Mouse (Mus musculus): ENCODE data around the gene Rd3l. TPM values are rescaled to one million over a fixed set of nuclear protein-coding genes. Genes with fewer than 3 reads are reported as not detected.
A peak's percentile ranks its signal among the peaks of the same experiment; 100 is the strongest.

Rd3l gene
- not detected in 2 replicates for polyA plus RNA-seq (2015; fragmentation: Nextera tagmentation; extraction: Ambion mirVana)

DNA sequence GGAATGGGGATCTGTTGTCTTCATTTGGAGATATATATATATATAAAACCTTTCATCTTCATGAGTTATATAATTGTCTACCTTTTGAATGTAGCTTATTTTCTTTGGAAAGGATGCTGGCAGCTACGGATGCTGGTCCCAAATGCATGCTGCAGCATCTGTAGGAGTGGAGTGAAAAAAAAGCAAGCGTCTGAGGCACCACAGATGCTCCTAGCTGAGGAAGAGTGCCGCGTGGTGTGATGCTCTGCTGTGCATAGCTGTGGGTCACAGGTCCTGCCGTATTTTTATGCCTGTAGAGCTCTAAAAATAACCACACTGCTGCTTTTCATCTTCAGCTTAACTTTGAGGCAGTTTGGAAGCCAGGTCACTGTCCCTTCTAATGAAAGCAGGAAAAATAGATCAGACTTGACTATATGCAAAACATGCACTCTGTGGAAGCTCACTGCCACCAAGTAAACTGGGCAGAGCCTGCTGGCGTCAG lies at the start of gene Rd3l:
Rd3l (minus strand) TSS at position 431 of the 481 bp plus-strand sequence.
- no peaks in the 10 kb centered on the region for H3K27me3 ChIP-seq
- no peaks in the 10 kb centered on the region for H3K36me3 ChIP-seq
- H3K4me1 ChIP-seq: peaks cover 9% of the 10 kb centered on the region
- no peaks in the 10 kb centered on the region for H3K9me3 ChIP-seq
- ATAC-seq (ENCODE audit: borderline replicate concordance, extremely low read depth, low FRiP score, low TSS enrichment): no peak
- no peak within 1 kb of the TSS for H3K27ac ChIP-seq
- H3K4me3 ChIP-seq: no peak within 1 kb of the TSS
- H3K4me2 ChIP-seq: no peak within 1 kb of the TSS
- H3K9ac ChIP-seq: no peak within 1 kb of the TSS
- 45% methylated on average over 6 of the region's 6 CpGs for WGBS

DNA sequence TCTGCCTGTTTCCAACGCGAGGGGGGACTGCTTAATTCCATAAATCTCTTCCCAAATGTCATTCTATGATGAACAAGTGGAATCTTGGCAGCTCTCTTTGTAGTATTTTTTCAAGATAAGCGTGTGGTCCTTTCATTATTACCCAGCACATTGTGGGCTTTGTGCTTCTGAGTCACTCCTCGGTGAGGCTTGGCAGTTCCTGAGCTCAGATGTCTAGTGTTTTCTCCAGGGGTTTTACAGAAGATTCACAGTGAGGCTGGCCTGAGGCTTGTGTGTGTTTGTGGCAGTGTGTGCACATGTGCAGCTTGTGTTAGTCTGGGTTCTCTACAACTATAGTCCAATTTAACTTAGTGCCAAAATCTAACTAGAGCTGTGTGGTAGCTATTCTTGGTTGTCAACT lies 46.3 kb upstream of the Rd3l start:
- Histone ChIP-seq H3K9ac (no peak overlapping the region), H3K4me3 (no peak overlapping the region), H3K27me3 (no peaks in the 10 kb centered on the region), H3K9me3 (no peaks in the 10 kb centered on the region), H3K4me2 (no peak overlapping the region), H3K36me3 (no peaks in the 10 kb centered on the region), H3K27ac (no peak overlapping the region), H3K4me1 (no peaks in the 10 kb centered on the region)
- ATAC-seq (ENCODE audit: borderline replicate concordance, extremely low read depth, low FRiP score, low TSS enrichment): no peak
- 64% methylated on average over 4 of the region's 4 CpGs for WGBS

DNA sequence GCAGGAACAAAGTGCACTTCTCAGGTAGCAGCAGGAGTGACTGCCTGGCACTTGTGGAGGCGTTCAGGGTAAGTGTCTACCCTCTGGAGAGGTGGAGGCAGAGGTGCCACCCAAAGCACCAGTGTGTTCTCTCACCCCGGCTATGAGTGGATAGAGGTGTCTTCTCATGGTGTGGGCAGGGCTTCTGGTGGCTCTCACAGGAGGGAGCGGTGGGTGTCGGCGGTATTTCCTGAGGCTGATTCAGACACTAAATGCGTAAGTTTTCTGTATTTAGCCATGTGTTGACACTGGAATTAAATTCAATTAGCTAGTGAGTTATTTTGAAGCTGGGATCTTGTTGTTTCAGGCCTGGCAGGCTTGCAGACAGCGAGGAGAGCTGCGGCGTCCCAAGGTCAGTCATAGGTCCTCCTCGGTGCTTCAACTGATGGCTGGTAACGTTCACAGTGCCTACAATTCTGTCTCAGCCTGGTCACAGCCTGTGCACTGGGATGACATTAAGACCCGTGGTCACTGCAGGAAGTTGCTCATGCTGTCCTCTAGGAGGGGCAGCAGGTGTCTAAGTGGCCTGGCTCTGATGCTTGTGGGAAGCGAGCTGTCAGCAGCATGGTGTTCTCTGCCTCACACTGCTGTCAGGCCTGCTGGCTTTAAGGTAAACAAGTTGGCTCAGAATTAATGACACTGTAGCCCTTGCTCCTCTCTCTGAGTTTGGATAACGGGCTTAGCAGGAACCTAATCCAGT lies 45.0 kb upstream of the Rd3l start:
- WGBS: 53% methylated on average over 14 of the region's 14 CpGs
- no peaks in the 10 kb centered on the region for H3K4me1 ChIP-seq
- no peak for ATAC-seq (ENCODE audit: borderline replicate concordance, extremely low read depth, low FRiP score, low TSS enrichment)
- no peak overlapping the region for H3K4me2 ChIP-seq
- no peak overlapping the region for H3K9ac ChIP-seq
- H3K4me3 ChIP-seq: no peak overlapping the region
- H3K9me3 ChIP-seq: no peaks in the 10 kb centered on the region
- no peaks in the 10 kb centered on the region for H3K27me3 ChIP-seq
- no peaks in the 10 kb centered on the region for H3K36me3 ChIP-seq
- no peak overlapping the region for H3K27ac ChIP-seq

DNA sequence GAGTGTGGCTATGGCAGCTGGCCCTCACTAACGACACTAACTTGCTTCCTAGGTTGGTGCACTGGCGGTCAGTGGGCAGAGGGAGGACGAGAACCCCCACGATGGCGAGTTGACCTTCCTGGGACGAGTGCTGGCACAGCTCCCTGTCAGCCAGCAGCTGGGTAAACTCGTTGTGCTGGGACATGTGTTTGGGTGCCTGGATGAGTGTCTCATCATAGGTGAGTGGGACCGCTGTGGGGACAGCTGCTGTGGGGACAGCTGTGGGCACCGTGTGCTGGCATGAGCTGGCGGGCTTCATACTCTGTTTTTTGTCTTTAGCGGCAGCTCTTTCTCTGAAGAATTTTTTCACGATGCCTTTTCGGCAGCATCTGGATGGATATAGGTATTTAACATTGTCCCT lies 44.3 kb upstream of the Rd3l start:
- H3K36me3 ChIP-seq: no peaks in the 10 kb centered on the region
- no peak overlapping the region for H3K4me3 ChIP-seq
- H3K4me2 ChIP-seq: no peak overlapping the region
- no peaks in the 10 kb centered on the region for H3K9me3 ChIP-seq
- no peak overlapping the region for H3K9ac ChIP-seq
- no peak overlapping the region for H3K27ac ChIP-seq
- no peak for ATAC-seq (ENCODE audit: borderline replicate concordance, extremely low read depth, low FRiP score, low TSS enrichment)
- no peaks in the 10 kb centered on the region for H3K27me3 ChIP-seq
- WGBS: 75% methylated on average over 13 of the region's 13 CpGs
- no peaks in the 10 kb centered on the region for H3K4me1 ChIP-seq

DNA sequence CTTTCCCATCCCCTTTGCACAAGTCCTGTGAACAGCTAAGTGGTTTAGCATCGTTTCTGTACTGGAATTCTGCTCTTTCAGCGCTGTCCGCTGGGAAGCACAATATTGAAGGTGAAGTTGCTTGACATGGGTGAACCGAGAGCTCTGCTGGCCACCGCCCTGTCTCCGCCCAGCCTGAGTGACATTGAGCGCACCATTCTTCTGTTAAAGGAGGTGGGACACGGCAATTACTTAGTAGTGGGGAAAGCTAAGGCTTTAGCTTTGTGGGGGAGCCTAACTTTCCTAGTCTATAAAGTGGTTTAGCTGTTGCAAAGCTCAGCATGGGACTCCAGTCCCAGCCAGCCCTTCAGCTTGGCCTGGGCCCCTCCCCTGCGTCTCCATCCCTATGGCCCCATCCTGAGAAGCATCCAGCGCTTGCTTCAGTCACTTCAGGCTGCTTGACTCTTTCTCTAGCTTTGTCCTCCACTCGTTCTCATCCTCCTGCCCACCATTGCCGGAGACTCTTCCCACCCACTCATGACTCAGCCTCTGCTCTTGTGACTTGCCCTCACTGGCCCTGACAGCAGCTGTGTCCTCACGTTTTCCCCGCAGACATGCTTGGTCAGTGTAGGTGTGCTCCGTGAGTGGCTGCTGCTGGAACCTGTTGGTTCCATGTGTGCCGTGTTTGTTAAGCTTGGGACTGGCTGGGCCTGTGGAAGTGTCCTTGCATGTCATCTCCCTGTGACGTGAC lies 43.6 kb upstream of the Rd3l start:
- Histone ChIP-seq H3K36me3 (no peaks in the 10 kb centered on the region), H3K9ac (no peak overlapping the region), H3K4me1 (no peaks in the 10 kb centered on the region), H3K4me2 (no peak overlapping the region), H3K9me3 (no peaks in the 10 kb centered on the region), H3K27ac (no peak overlapping the region), H3K4me3 (no peak overlapping the region), H3K27me3 (no peaks in the 10 kb centered on the region)
- ATAC-seq (ENCODE audit: borderline replicate concordance, extremely low read depth, low FRiP score, low TSS enrichment): no peak
- 81% methylated on average over 17 of the region's 17 CpGs for WGBS

DNA sequence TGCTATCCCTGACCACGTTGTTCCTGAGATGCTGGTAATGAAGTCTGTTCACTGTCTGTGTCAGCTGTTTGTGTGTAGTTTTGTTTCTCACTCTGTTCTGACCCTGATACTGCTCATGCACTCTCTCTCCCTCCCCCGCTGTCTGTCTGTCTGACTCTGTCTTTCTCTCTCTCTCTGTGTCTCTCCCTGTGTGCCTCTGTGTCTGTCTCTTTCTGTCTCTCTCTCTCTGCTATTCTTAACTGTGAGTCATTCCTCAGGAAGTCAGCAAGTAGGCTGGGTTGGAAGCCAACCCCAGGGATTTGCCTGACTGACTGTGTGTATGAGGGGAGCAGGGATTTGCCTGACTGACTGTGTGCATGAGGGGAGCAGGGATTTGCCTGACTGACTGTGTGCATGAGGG lies 42.2 kb upstream of the Rd3l start:
- Histone ChIP-seq H3K27me3 (no peaks in the 10 kb centered on the region), H3K27ac (no peak overlapping the region), H3K4me3 (no peak overlapping the region), H3K36me3 (no peaks in the 10 kb centered on the region), H3K4me2 (no peak overlapping the region), H3K9me3 (no peaks in the 10 kb centered on the region), H3K9ac (no peak overlapping the region), H3K4me1 (no peaks in the 10 kb centered on the region)
- no peak for ATAC-seq (ENCODE audit: borderline replicate concordance, extremely low read depth, low FRiP score, low TSS enrichment)
- WGBS: 74% methylated on average over 2 of the region's 2 CpGs

DNA sequence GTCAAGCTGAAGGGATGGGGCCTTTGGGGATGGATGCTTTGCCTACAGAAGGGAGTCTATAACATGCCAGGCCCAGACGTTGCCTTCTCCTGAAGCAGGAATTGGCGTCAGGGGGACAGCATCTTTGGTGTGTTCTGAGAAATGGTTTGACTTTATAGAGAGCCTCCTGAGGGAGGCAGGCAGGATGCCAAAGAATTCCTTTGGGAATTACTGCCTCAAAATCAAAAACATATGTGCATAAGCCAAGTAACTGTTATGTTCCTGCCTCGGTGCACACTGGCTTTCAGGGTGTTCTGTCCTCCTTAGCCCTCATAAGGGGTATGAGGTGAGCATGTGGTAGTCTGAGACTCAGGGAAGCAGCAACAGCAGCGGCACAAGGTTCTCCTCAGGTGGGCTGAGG lies 35.2 kb upstream of the Rd3l start:
- Histone ChIP-seq H3K9ac (no peak overlapping the region), H3K4me3 (no peak overlapping the region), H3K4me1 (no peaks in the 10 kb centered on the region), H3K27me3 (no peaks in the 10 kb centered on the region), H3K9me3 (no peaks in the 10 kb centered on the region), H3K27ac (no peak overlapping the region), H3K4me2 (no peak overlapping the region), H3K36me3 (no peaks in the 10 kb centered on the region)
- 50% methylated on average over 4 of the region's 4 CpGs for WGBS
- ATAC-seq (ENCODE audit: borderline replicate concordance, extremely low read depth, low FRiP score, low TSS enrichment): no peak

DNA sequence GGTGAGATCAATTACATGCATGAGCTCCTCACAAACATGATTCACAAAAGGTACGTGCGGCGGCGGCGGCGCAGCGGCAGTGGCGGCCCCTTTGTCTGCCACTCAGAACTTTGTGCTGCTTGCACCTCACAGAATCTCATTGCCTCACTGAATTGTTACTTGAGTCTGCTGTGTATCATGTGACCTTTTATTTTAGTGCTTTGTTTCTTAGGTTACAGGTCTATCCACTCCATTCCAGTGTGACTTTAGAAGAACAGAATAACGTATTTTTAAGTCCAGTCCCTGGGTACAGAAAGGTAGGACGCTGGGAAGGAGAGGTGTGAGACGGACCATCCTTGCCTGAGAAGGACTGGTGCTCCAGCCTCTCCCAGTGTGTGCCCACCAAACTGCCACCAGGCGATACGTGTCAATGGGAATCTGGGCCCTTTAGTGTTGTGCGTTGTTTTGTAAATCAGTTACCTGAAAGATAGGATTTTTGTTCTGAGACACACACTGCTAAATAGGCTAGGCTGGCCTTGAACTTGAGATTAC lies 32.2 kb upstream of the Rd3l start:
- Histone ChIP-seq H3K9ac (no peak overlapping the region), H3K4me2 (peak overlapping the region; percentile 19; the same call in 1 of the 2 replicates), H3K36me3 (no peaks in the 10 kb centered on the region), H3K4me1 (no peaks in the 10 kb centered on the region), H3K27me3 (no peaks in the 10 kb centered on the region), H3K9me3 (no peaks in the 10 kb centered on the region), H3K27ac (no peak overlapping the region), H3K4me3 (no peak overlapping the region)
- no peak for ATAC-seq (ENCODE audit: borderline replicate concordance, extremely low read depth, low FRiP score, low TSS enrichment)
- WGBS: 39% methylated on average over 14 of the region's 14 CpGs

DNA sequence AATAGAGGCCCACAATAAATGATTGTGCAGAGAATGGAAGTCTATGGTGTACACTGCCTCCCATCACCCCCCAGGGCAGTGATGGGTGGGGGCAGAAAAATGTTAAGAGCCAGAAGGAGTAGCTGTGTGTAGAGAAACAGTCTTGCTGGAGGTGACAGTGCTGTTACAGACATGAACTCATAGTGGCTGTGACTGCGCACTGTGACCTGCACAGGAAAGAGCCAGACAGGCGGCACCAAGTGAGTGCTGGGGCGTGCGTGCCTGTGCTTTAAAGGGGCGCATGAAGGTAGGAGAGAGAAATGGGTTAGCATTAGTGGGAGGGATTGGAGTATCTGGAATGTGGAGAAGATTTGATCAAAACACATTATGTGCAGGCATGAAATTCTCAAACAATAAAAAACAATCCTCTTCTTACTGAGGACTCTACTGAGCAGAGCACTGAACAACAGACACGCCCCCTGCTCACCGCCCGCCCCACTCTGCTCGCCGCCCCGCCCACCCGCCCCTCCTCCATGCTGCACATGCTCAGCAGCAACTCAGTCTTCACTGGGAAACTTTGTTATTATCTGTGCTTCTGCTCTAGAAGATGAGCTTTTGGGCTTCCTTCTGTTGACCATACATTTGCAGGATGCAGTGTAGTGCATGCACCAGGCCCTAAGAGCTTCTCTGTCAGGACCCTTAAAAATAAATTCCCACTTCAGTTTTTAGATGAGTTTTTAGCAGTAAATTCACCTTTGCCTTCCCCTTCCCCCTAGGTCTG lies 31.6 kb upstream of the Rd3l start:
- Histone ChIP-seq H3K9ac (no peak overlapping the region), H3K27me3 (no peaks in the 10 kb centered on the region), H3K27ac (no peak overlapping the region), H3K4me3 (no peak overlapping the region), H3K4me2 (peak overlapping the region; percentile 19; the same call in 1 of the 2 replicates), H3K4me1 (no peaks in the 10 kb centered on the region), H3K36me3 (no peaks in the 10 kb centered on the region), H3K9me3 (no peaks in the 10 kb centered on the region)
- peak; percentile 55; the same call in 1 of the 2 replicates for ATAC-seq (ENCODE audit: borderline replicate concordance, extremely low read depth, low FRiP score, low TSS enrichment)
- 38% methylated on average over 12 of the region's 12 CpGs for WGBS

DNA sequence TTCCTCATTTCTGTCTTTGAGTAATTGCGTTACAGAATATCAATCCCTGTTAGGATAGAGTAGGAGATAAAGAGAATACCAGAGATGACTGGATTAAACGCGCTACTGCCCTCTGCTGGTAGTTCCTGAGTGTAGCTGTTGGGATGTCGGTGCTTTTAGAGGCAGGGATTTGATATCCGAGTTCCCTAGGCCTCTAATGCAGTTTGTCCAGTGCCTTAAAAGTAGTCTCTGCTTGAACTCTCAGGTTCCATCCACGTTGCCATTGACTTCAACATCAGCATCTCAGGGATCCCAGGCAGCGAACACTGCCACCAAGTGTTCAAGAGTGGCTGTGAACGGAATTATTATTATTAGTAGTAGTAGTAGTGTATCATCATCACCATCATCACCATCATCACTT lies 20.1 kb upstream of the Rd3l start:
- Histone ChIP-seq H3K36me3 (no peaks in the 10 kb centered on the region), H3K4me3 (no peak overlapping the region), H3K9me3 (no peaks in the 10 kb centered on the region), H3K4me2 (no peak overlapping the region), H3K27ac (no peak overlapping the region), H3K9ac (no peak overlapping the region), H3K27me3 (no peaks in the 10 kb centered on the region), H3K4me1 (no peaks in the 10 kb centered on the region)
- 0 out of 2 replicates have a peak, but pooled peaks have one; percentile 27 for ATAC-seq (ENCODE audit: borderline replicate concordance, extremely low read depth, low FRiP score, low TSS enrichment)
- WGBS: 20% methylated on average over 8 of the region's 8 CpGs

DNA sequence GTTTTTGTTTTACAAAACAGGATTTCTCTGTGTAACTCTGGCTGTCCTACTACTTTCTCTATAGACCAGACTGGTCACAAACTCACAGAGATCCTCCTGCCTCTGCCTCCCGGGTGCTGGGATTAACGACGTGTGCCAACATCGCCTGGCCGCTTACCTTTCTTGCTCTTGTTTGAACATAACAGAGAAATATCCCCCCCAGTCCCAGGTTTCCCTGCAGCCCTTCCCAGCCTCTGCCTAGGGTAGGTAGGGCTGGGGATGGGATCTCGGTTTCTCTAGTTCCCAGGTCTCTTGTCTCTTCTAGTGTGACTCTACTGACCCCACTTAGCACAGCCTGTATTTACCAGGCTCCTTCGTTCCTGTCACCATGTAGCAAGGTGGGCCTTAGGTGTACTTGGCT lies 18.6 kb upstream of the Rd3l start:
- Histone ChIP-seq H3K27ac (no peak overlapping the region), H3K36me3 (no peaks in the 10 kb centered on the region), H3K4me1 (no peaks in the 10 kb centered on the region), H3K4me3 (no peak overlapping the region), H3K4me2 (no peak overlapping the region), H3K9me3 (no peaks in the 10 kb centered on the region), H3K9ac (no peak overlapping the region), H3K27me3 (no peaks in the 10 kb centered on the region)
- WGBS: 92% methylated on average over 7 of the region's 7 CpGs
- no peak for ATAC-seq (ENCODE audit: borderline replicate concordance, extremely low read depth, low FRiP score, low TSS enrichment)

Measured in lung, embryonic 15.5 days (tissue).